Mouse (Mus musculus) myocyte (in vitro differentiated cells): ENCODE results near the gene Rbm47. TPM values are rescaled to one million over a fixed set of nuclear protein-coding genes. Genes with fewer than 3 reads are reported as not detected.

Experiments
- H3K27me3 ChIP-seq: one replicate; pipeline ENCODE4 v1.6.1; 2011; ENCODE audit not compliant: control insufficient read depth, insufficient read depth, insufficient read length
- H3K36me3 ChIP-seq: one replicate; pipeline ENCODE4 v1.6.1; 2011; ENCODE audit not compliant: control insufficient read depth, insufficient read depth
- H3K4me2 ChIP-seq: one replicate; pipeline ENCODE4 v1.6.1; 2011; ENCODE audit warnings: low read depth, control low read depth
- H3K4me3 ChIP-seq: one replicate; pipeline ENCODE4 v1.5.1; 2011; ENCODE audit warnings: mild to moderate bottlenecking, control low read depth, moderate library complexity
- H3K79me2 ChIP-seq: one replicate; pipeline ENCODE4 v1.6.1; 2011; ENCODE audit not compliant: control insufficient read depth, insufficient read depth
- H3ac ChIP-seq: one replicate; pipeline ENCODE4 v1.6.1; 2011; ENCODE audit not compliant: control insufficient read depth, insufficient read length
- CEBPB ChIP-seq: IDR thresholded peaks from 2 replicates; pipeline ENCODE4 v1.6.1; 2011; ENCODE audit warnings: mild to moderate bottlenecking, moderate library complexity; ENCODE audit not compliant: poor library complexity, insufficient read depth, severe bottlenecking
- E2F4 ChIP-seq: IDR thresholded peaks from one replicate; pipeline ENCODE4 v1.6.1; 2011; ENCODE audit warnings: mild to moderate bottlenecking, control low read depth, moderate library complexity; ENCODE audit not compliant: insufficient read depth
- MAX ChIP-seq: IDR thresholded peaks from one replicate; pipeline ENCODE4 v1.6.1; 2011; ENCODE audit warnings: low read depth, mild to moderate bottlenecking, control low read depth
- MYOD1 ChIP-seq, 3 experiments: IDR thresholded peaks; one replicate each; pipeline ENCODE4 v1.6.1; 2011; ENCODE audit warnings: control low read depth in 2 of 3, low read depth in 2 of 3, mild to moderate bottlenecking in 2 of 3, moderate library complexity in 1 of 3; ENCODE audit not compliant: insufficient read length in 2 of 3, control insufficient read depth in 1 of 3
- MYOG ChIP-seq, 3 experiments: IDR thresholded peaks; one replicate each; pipeline ENCODE4 v1.6.1; 2011; ENCODE audit warnings: control low read depth in 2 of 3, low read depth in 2 of 3, mild to moderate bottlenecking in 2 of 3; ENCODE audit not compliant: insufficient read length in 2 of 3, control insufficient read depth in 1 of 3, insufficient read depth in 1 of 3
- POLR2A ChIP-seq: IDR thresholded peaks from one replicate; pipeline ENCODE4 v1.6.1; 2011; ENCODE audit warnings: low read depth, mild to moderate bottlenecking, control low read depth, moderate library complexity; ENCODE audit not compliant: insufficient read length
- POLR2AphosphoS2 ChIP-seq: IDR thresholded peaks from one replicate; pipeline ENCODE4 v1.6.1; 2011; ENCODE audit warnings: low read depth, control low read depth; ENCODE audit not compliant: insufficient read length
- REST ChIP-seq: IDR thresholded peaks from one replicate; pipeline ENCODE4 v1.6.1; 2011; ENCODE audit warnings: mild to moderate bottlenecking, control low read depth, moderate library complexity; ENCODE audit not compliant: insufficient read depth, insufficient read length
- SRF ChIP-seq: IDR thresholded peaks from one replicate; pipeline ENCODE4 v1.6.1; 2011; ENCODE audit warnings: low read depth; ENCODE audit not compliant: control insufficient read depth, insufficient read length
- TCF12 ChIP-seq: IDR thresholded peaks from one replicate; pipeline ENCODE4 v1.6.1; 2011; ENCODE audit warnings: mild to moderate bottlenecking, control low read depth; ENCODE audit not compliant: poor library complexity, insufficient read depth, severe bottlenecking
- TCF3 ChIP-seq: IDR thresholded peaks from one replicate; pipeline ENCODE4 v1.6.1; 2011; ENCODE audit warnings: low read depth, control low read depth; ENCODE audit not compliant: insufficient read length
- USF1 ChIP-seq: IDR thresholded peaks from one replicate; pipeline ENCODE4 v1.6.1; 2011; ENCODE audit warnings: low read depth, mild to moderate bottlenecking, control low read depth, moderate library complexity
- polyA plus RNA-seq: library from polyadenylated mRNA; unstranded; fragments of >200 nt; fragmentation: generic; extraction: Trizol; gene quantifications from one replicate; pipeline ENCODE4 v1.2.1, GENCODE M21; 2012; ENCODE audit warnings: missing spikeins

The Rbm47 gene
- polyA plus RNA-seq, 1 experiment: 0.10 TPM

- Histone ChIP-seq H3K4me2 (no peak overlapping the region), H3ac (no peak overlapping the region), H3K79me2 (no peaks in the 10 kb centered on the region), H3K4me3 (no peak overlapping the region), H3K27me3 (no peaks in the 10 kb centered on the region), H3K36me3 (no peaks in the 10 kb centered on the region)
- no peak for TF ChIP-seq SRF
- no peak for TF ChIP-seq MYOG (IDR thresholded peaks at IDR 0.05; ENCODE audit: control insufficient read depth in 1 of 3, insufficient read depth in 1 of 3, insufficient read length in 2 of 3, low read depth in 2 of 3)
- no peak for TF ChIP-seq MYOD1 (IDR thresholded peaks at IDR 0.05; ENCODE audit: control insufficient read depth in 1 of 3, insufficient read length in 2 of 3, low read depth in 2 of 3)
Observed at GRCm38 (mm10) chr5:66078491-66079012, 94.4 kb downstream of the Rbm47 start.

DNA sequence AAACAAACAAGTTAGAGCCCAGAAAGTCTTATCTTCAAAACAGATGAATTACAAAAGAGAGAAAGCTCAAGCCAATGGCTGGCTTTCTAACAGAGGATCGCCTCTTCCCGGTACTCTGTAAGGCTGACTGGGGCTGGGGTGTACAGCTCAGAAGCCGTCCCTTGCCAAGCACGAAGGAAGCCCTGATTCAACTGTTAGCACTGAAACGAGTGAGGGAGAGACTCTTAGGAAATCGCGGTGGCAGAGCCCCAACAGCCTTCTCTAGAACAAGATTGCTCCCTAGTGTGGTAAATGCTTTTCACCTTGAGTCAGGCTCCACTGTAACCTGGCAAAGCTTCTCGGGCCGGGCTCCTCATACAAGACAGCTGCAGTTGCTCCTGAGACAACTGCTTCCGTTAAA, 95.5 kb downstream of the Rbm47 start:
- no peaks in the 10 kb centered on the region for H3K79me2 ChIP-seq
- H3K27me3 ChIP-seq: no peaks in the 10 kb centered on the region
- H3K36me3 ChIP-seq: no peaks in the 10 kb centered on the region
- no peak overlapping the region for H3K4me3 ChIP-seq
- H3ac ChIP-seq: no peak overlapping the region
- no peak overlapping the region for H3K4me2 ChIP-seq
- TF ChIP-seq CEBPB (no peak), MAX (no peak), TCF3 (no peak), MYOG (IDR thresholded peaks at IDR 0.05; ENCODE audit: control insufficient read depth in 1 of 3, insufficient read depth in 1 of 3, insufficient read length in 2 of 3, low read depth in 2 of 3) (no peak), MYOD1 (IDR thresholded peaks at IDR 0.05; ENCODE audit: control insufficient read depth in 1 of 3, insufficient read length in 2 of 3, low read depth in 2 of 3) (no peak), POLR2AphosphoS2 (no peak), POLR2A (no peak)

DNA sequence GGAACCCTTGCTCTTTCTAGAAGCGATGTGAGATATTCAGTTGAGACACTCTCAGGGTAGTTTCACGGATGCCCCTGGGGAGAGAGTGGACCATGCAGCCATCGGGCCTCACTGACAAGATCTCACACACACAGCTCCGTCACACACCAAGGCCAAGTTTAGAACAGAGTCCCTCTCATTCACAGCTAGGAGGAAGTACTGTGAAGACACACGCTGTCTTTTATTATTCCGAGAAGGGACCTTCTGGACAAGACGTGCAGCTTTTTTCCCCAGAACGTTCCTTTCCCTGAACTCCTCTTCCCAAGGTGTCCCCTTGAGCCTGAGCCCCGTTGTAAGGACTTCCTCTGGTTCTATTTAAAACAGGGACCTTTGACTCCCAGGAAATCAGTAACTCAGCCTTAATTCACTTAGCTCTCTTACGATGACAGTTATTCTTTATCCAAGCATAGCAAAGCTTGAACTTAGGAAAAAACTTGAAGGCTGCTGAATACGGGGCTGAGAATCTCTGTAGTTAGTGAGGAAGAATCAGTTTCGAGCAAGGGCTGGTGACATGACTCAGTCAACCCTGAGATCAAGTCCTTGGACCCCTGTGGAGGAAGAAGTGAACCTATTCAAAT, 96.1 kb downstream of the Rbm47 start:
- H3K4me3 ChIP-seq: no peak overlapping the region
- H3K79me2 ChIP-seq: no peaks in the 10 kb centered on the region
- no peaks in the 10 kb centered on the region for H3K27me3 ChIP-seq
- H3K36me3 ChIP-seq: no peaks in the 10 kb centered on the region
- H3ac ChIP-seq: no peak overlapping the region
- TF ChIP-seq POLR2A (no peak), POLR2AphosphoS2 (no peak), MAX (no peak), MYOD1 (IDR thresholded peaks at IDR 0.05; ENCODE audit: control insufficient read depth in 1 of 3, insufficient read length in 2 of 3, low read depth in 2 of 3) (no peak), REST (no peak), TCF12 (no peak), MYOG (IDR thresholded peaks at IDR 0.05; ENCODE audit: control insufficient read depth in 1 of 3, insufficient read depth in 1 of 3, insufficient read length in 2 of 3, low read depth in 2 of 3) (no peak), USF1 (no peak), TCF3 (no peak), E2F4 (no peak), CEBPB (no peak), SRF (no peak)
- H3K4me2 ChIP-seq: no peak overlapping the region

DNA sequence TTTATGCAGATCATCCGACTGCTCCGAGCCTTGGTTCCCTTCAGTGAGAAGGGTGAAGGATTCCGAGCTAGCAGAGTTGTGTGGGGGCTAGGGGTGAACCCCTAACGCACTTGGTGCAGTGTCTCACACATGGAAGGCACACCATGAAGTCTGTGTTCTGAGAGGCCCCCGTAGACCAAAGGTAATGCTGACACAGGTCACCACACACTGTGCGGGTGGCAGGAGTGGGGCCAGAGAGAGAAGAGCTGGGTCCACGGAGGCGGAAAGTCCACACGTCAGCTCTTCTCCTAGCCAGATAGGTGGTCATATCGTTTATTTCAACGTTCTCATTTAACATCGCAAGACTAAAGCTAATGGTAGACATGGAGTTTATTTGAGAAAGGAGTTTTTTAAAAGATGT, 97.0 kb downstream of the Rbm47 start:
- no peak overlapping the region for H3ac ChIP-seq
- H3K36me3 ChIP-seq: no peaks in the 10 kb centered on the region
- H3K27me3 ChIP-seq: no peaks in the 10 kb centered on the region
- H3K4me3 ChIP-seq: no peak overlapping the region
- TF ChIP-seq MAX (no peak), POLR2A (no peak), CEBPB (no peak), TCF12 (no peak), TCF3 (no peak), POLR2AphosphoS2 (no peak), E2F4 (no peak), REST (no peak), SRF (no peak), MYOD1 (IDR thresholded peaks at IDR 0.05; ENCODE audit: control insufficient read depth in 1 of 3, insufficient read length in 2 of 3, low read depth in 2 of 3) (no peak), MYOG (IDR thresholded peaks at IDR 0.05; ENCODE audit: control insufficient read depth in 1 of 3, insufficient read depth in 1 of 3, insufficient read length in 2 of 3, low read depth in 2 of 3) (no peak), USF1 (no peak)
- no peaks in the 10 kb centered on the region for H3K79me2 ChIP-seq
- H3K4me2 ChIP-seq: no peak overlapping the region

GRCm38 (mm10) chr5:66075032-66075488, 97.9 kb downstream of the Rbm47 start:
- no peaks in the 10 kb centered on the region for H3K79me2 ChIP-seq
- H3K4me3 ChIP-seq: no peak overlapping the region
- no peak overlapping the region for H3K4me2 ChIP-seq
- H3K27me3 ChIP-seq: no peaks in the 10 kb centered on the region
- TF ChIP-seq TCF12 (no peak), TCF3 (no peak), REST (no peak), MAX (no peak)
- no peak overlapping the region for H3ac ChIP-seq
- H3K36me3 ChIP-seq: no peaks in the 10 kb centered on the region
